Mouse (Mus musculus) liver, postnatal 0 days (tissue): ENCODE results near the gene Actr1a.

Source experiments
- CTCF ChIP-seq: sonication (generic); IDR thresholded peaks from 2 replicates; pipeline ENCODE4 v1.5.1; 2016; ENCODE audit warnings: antibody characterized with exemption, low read depth
- EP300 ChIP-seq: IDR thresholded peaks from 2 replicates; pipeline ENCODE4 v1.6.1; 2016; ENCODE audit warnings: antibody characterized with exemption, low read depth, mild to moderate bottlenecking

DNA sequence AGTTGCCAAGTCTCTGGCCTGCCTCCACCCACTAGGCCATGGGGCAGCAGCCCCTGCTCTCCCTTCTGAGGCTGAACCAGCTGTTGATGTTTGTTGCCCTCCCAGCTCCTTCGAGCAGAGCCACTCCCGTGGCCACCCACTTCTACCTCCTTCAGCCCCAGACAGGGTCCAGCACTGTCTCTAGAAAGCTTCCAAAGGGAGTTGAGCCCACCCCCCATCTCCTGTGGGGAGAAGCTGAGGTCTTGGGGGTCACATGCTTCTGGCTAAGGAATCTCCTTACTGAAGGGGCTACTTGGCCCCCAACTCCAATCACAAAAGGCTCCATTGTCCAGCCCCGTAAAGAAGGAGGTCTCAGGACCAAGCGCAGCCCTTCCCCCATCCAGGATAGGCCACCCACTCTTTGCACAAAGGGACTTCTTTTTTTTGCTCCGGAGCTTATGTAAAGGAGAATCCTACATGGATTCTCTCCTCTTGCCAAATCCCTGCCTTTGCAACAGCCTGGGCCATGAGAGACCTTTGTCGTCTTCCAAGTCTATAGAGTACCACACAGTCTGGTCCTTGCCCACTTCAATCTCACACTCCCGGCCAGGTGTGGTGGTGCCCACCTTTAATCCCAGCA lies 62.7 kb downstream of the Actr1a start:
- no peak for TF ChIP-seq CTCF
- TF ChIP-seq EP300 = no peak
